14 mouse cellular contexts compared by ENCODE assay signal in genomic region chr1:93079602-93080001, GRCm38 (mm10). TPM values are rescaled to one million over a fixed set of nuclear protein-coding genes. Genes with fewer than 3 reads are reported as not detected.
A peak's percentile ranks its signal among the peaks of the same experiment; 100 is the strongest.
DNase-seq lines count a peak whose midpoint lies in the region; ATAC-seq and TF ChIP-seq lines count a peak whose summit lies in the region.
"Had no signal": no experiment of that assay in that cellular context is flagged by ENCODE, and none has a peak within 500 bp of the region (broad histone marks: within the 10 kb centered on the region; RNA-seq: fewer than 3 reads in every experiment).

No protein-coding gene starts in this region.

- no peak overlapping the region for H3K9ac ChIP-seq in forebrain, embryonic 12.5 days
- H3K9ac ChIP-seq in midbrain, embryonic 16.5 days (ENCODE audit: low read depth, low read length): no peak overlapping the region
- H3K9ac ChIP-seq in heart, embryonic 11.5 days (ENCODE audit: low read depth, low read length): no peak overlapping the region
- H3K9ac ChIP-seq in lung, postnatal 0 days (replicated peaks; ENCODE audit: low read depth): no peak overlapping the region

- 10% methylated on average over 3 of the region's 3 CpGs for WGBS in forebrain, embryonic 12.5 days
- 37% methylated on average over 3 of the region's 3 CpGs for WGBS in midbrain, embryonic 16.5 days
- 78% methylated on average over 3 of the region's 3 CpGs for WGBS in heart, embryonic 11.5 days (ENCODE audit: insufficient replicate concordance)
- WGBS in lung, postnatal 0 days: 92% methylated on average over 3 of the region's 3 CpGs

- no peak overlapping the region for H3K4me3 ChIP-seq in forebrain, embryonic 12.5 days (replicated peaks)
- no peak overlapping the region for H3K4me3 ChIP-seq in midbrain, embryonic 16.5 days (ENCODE audit: low read depth, low read length)
- no peak overlapping the region for H3K4me3 ChIP-seq in heart, embryonic 11.5 days (ENCODE audit: low read depth, low read length)
- H3K4me3 ChIP-seq in lung, postnatal 0 days (ENCODE audit: low read depth, low read length): no peak overlapping the region

- H3K27ac ChIP-seq in forebrain, embryonic 12.5 days: peak overlapping the region; percentile 93
- H3K27ac ChIP-seq in midbrain, embryonic 16.5 days (ENCODE audit: low read length): peak overlapping the region; percentile 38; the same call in 1 of the 2 replicates
- H3K27ac ChIP-seq in heart, embryonic 11.5 days (ENCODE audit: low read depth, low read length): no peak overlapping the region
- H3K27ac ChIP-seq in lung, postnatal 0 days (ENCODE audit: low read length): no peak overlapping the region
- H3K27ac ChIP-seq: macrophage had no signal

- no peaks in the 10 kb centered on the region for H3K27me3 ChIP-seq in forebrain, embryonic 12.5 days
- no peaks in the 10 kb centered on the region for H3K27me3 ChIP-seq in midbrain, embryonic 16.5 days (ENCODE audit: control insufficient read depth, insufficient read depth, low read depth, low read length)
- no peaks in the 10 kb centered on the region for H3K27me3 ChIP-seq in heart, embryonic 11.5 days (ENCODE audit: control insufficient read depth, insufficient read depth, low read length)
- no peaks in the 10 kb centered on the region for H3K27me3 ChIP-seq in lung, postnatal 0 days (replicated peaks; ENCODE audit: insufficient read depth, low read length)

- peak; percentile 89 for ATAC-seq in forebrain, embryonic 12.5 days (ENCODE audit: low FRiP score)
- peak; percentile 34; the same call in 1 of the 2 replicates for ATAC-seq in midbrain, embryonic 16.5 days
- ATAC-seq in heart, embryonic 11.5 days (replicated peaks; ENCODE audit: insufficient number of reproducible peaks, low FRiP score, low TSS enrichment): no peak
- no peak for ATAC-seq in lung, postnatal 0 days

- no peak for TF ChIP-seq CTCF in lung, postnatal 0 days (IDR thresholded peaks at IDR 0.05)

- peak overlapping the region; percentile 2; the same call in 1 of the 2 replicates for H3K4me2 ChIP-seq in forebrain, embryonic 12.5 days
- H3K4me2 ChIP-seq in midbrain, embryonic 16.5 days (ENCODE audit: low read length): no peak overlapping the region
- no peak overlapping the region for H3K4me2 ChIP-seq in heart, embryonic 11.5 days
- H3K4me2 ChIP-seq in lung, postnatal 0 days (replicated peaks; ENCODE audit: low read depth, low read length): no peak overlapping the region

- H3K9me3 ChIP-seq in forebrain, embryonic 12.5 days: no peaks in the 10 kb centered on the region
- H3K9me3 ChIP-seq in midbrain, embryonic 16.5 days (replicated peaks; ENCODE audit: control insufficient read depth, low read length, poor library complexity, severe bottlenecking): no peaks in the 10 kb centered on the region
- no peaks in the 10 kb centered on the region for H3K9me3 ChIP-seq in heart, embryonic 11.5 days (replicated peaks; ENCODE audit: control insufficient read depth, low read length)
- H3K9me3 ChIP-seq in lung, postnatal 0 days (ENCODE audit: low read length): no peaks in the 10 kb centered on the region

- TF ChIP-seq EP300 in lung, postnatal 0 days (IDR thresholded peaks at IDR 0.05): no peak

- peak; percentile 60 to 77 for DNase-seq in layer of hippocampus, adult 8-10 months (ENCODE audit: low spot score in 2 of 2)
- no peak for DNase-seq in layer of hippocampus, adult 9-10 months (ENCODE audit: low spot score)
- peak; percentile 55 to 68 for DNase-seq in layer of hippocampus, postnatal 10 days (ENCODE audit: low spot score in 2 of 2)
- no peak for DNase-seq in natural killer cell, adult 2 months (ENCODE audit: low spot score in 2 of 2)
- no peak for DNase-seq in lung, postnatal 0 days (ENCODE audit: low spot score)
- DNase-seq: B cell, adult 2 months; gastrocnemius, postnatal 14 days; heart, postnatal 14 days had no signal

- peaks cover 61% of the 10 kb centered on the region for H3K36me3 ChIP-seq in forebrain, embryonic 12.5 days (replicated peaks)
- peaks cover 67% of the 10 kb centered on the region for H3K36me3 ChIP-seq in midbrain, embryonic 16.5 days (ENCODE audit: control insufficient read depth, insufficient read depth, low read length)
- no peaks in the 10 kb centered on the region for H3K36me3 ChIP-seq in heart, embryonic 11.5 days (ENCODE audit: control insufficient read depth, insufficient read depth, low read length)
- no peaks in the 10 kb centered on the region for H3K36me3 ChIP-seq in lung, postnatal 0 days (ENCODE audit: insufficient read depth, low read length)

- H3K4me1 ChIP-seq in forebrain, embryonic 12.5 days: peaks cover 29% of the 10 kb centered on the region
- H3K4me1 ChIP-seq in midbrain, embryonic 16.5 days (ENCODE audit: control insufficient read depth, insufficient read depth, low read length): 0 out of 2 replicates have a peak, but pooled peaks cover 7% of the 10 kb centered on the region
- no peaks in the 10 kb centered on the region for H3K4me1 ChIP-seq in heart, embryonic 11.5 days (ENCODE audit: control insufficient read depth, insufficient read depth, low read length)
- H3K4me1 ChIP-seq in lung, postnatal 0 days (ENCODE audit: insufficient read depth, low read depth, low read length): no peaks in the 10 kb centered on the region

RNA-seq across cellular contexts. Expression of gene Kif1a, which starts 22.1 kb away (rescaled TPM):
- 100 to 1,000 TPM; 681 to 718 (median 697) TPM for total RNA-seq in layer of hippocampus, adult 8-10 months (2022)
- 129 and 140 TPM in 2 replicates for polyA plus RNA-seq in forebrain, embryonic 12.5 days (2016; fragmentation: Nextera tagmentation; extraction: Ambion mirVana)
- total RNA-seq in layer of hippocampus, postnatal 10 days (2021): 100 to 1,000 TPM; 704 to 762 TPM
- polyA plus RNA-seq in midbrain, embryonic 16.5 days (2015; fragmentation: Nextera tagmentation; extraction: Ambion mirVana): 514 and 519 TPM in 2 replicates
- 5.7 and 6.3 TPM in 2 replicates for polyA plus RNA-seq in heart, embryonic 11.5 days (2014; fragmentation: Nextera tagmentation; extraction: Ambion mirVana)
- polyA plus RNA-seq in lung, postnatal 0 days (2015; fragmentation: Nextera tagmentation; extraction: Ambion mirVana): 3.2 and 4.4 TPM in 2 replicates

RNA-seq across cellular contexts. Expression of gene Agxt, which starts 55.4 kb away (rescaled TPM):
- total RNA-seq in layer of hippocampus, adult 8-10 months (2022): not detected
- polyA plus RNA-seq in forebrain, embryonic 12.5 days (2016; fragmentation: Nextera tagmentation; extraction: Ambion mirVana): not detected in 2 replicates
- total RNA-seq in layer of hippocampus, postnatal 10 days (2021): not detected
- polyA plus RNA-seq in midbrain, embryonic 16.5 days (2015; fragmentation: Nextera tagmentation; extraction: Ambion mirVana): not detected in 2 replicates
- 0.61 TPM in 1 of 2 replicates, not detected in the other for polyA plus RNA-seq in heart, embryonic 11.5 days (2014; fragmentation: Nextera tagmentation; extraction: Ambion mirVana)
- 0.08 and 0.10 TPM in 2 replicates for polyA plus RNA-seq in lung, postnatal 0 days (2015; fragmentation: Nextera tagmentation; extraction: Ambion mirVana)
- total RNA-seq: gastrocnemius, postnatal 14 days; heart, postnatal 14 days had no signal
- polyA plus RNA-seq: cortical plate, adult 2 months; kidney, embryonic 16.5 days; macrophage had no signal

Comparison
In these comparisons a context has a peak if more than half of its experiments do, and no peak if none do; other contexts are left out.
1. DNase-seq: peak in layer of hippocampus, adult 8-10 months (2 of 2) and layer of hippocampus, postnatal 10 days (2 of 2); none in layer of hippocampus, adult 9-10 months (single experiment), natural killer cell, adult 2 months (0 of 2) and lung, postnatal 0 days (single experiment).
2. ATAC-seq: peak in forebrain, embryonic 12.5 days (single experiment) and midbrain, embryonic 16.5 days (single experiment); none in heart, embryonic 11.5 days (single experiment) and lung, postnatal 0 days (single experiment).
3. H3K27ac ChIP-seq: peak in forebrain, embryonic 12.5 days (single experiment) and midbrain, embryonic 16.5 days (single experiment); none in heart, embryonic 11.5 days (single experiment) and lung, postnatal 0 days (single experiment).
4. RNA of gene Kif1a, which starts 22.1 kb away (polyA plus RNA-seq): 514 to 519 TPM in midbrain, embryonic 16.5 days and 129 to 140 TPM in forebrain, embryonic 12.5 days; 5.7 to 6.3 TPM in heart, embryonic 11.5 days and 3.2 to 4.4 TPM in lung, postnatal 0 days; every median in the first group is over 10 times any median in the second.